Mouse (Mus musculus) brain, embryonic 14.5 days (tissue): ENCODE data around the gene Rai1.

Experiments
- CTCF ChIP-seq: fragments of 200-500 bp; IDR thresholded peaks from 2 replicates; pipeline ENCODE4 v1.5.1; 2012; ENCODE audit warnings: inconsistent platforms, mild to moderate bottlenecking, moderate library complexity, borderline replicate concordance; ENCODE audit not compliant: insufficient read depth, insufficient read length; ENCODE audit errors: extremely low read depth
- POLR2A ChIP-seq: fragments of 200-500 bp; IDR thresholded peaks from 2 replicates; pipeline ENCODE4 v1.6.1; 2012; ENCODE audit warnings: mild to moderate bottlenecking, inconsistent platforms, borderline replicate concordance; ENCODE audit not compliant: poor library complexity, insufficient read depth, insufficient read length, severe bottlenecking; ENCODE audit errors: extremely low read depth

DNA sequence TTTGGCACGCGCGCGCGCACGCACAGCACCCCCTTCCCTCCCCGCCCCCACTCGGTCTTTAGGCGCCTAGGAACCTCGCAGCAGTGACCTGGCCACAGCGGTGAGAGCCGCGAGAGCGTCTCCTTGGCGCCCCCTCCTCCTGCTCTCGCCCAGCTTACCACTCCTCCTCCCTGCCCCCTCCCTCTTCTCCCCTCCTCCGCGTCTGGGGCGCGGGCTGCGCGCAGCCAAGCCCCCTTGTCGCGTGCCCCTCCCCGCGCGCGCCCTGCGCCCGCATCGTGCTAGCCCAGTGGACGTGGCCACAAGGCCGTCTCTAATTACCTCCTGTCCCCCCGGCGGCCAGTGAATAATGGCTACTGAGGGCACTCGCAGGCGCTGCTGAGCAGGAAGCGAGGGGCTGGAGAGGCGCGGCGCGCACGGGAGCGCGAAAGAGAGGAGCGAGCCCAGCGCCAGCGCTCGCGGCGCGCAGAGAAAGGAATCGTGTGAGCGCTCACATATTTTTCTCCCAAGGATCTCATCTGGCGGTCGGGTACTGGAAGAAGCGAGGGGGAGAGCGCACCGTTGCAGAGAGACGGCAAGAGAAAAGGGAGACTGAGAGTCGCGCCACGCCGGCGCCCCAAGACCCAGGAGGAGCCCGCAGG lies 35.0 kb downstream of the Rai1 start:
- peak; percentile 15; the same call in 1 of the 2 replicates for TF ChIP-seq CTCF
- peak; percentile 62; the same call in 1 of the 2 replicates for TF ChIP-seq POLR2A
